Mouse (Mus musculus): ENCODE measurements at regions not wholly inside any gene's neighbourhood (a gene's known extent, or its start where the extent isn't known, plus 50 kb on each side); places are given as distances from the start of the nearest gene placed in this dataset.

- no peak for TF ChIP-seq CTCF (conservative IDR thresholded peaks at IDR 0.05; ENCODE audit: low read length)
- TF ChIP-seq POU5F1 (IDR thresholded peaks at IDR 0.05; ENCODE audit: borderline replicate concordance, low read length): no peak
Observed at GRCm38 (mm10) chr8:56927166-56927565, 376.3 kb downstream of the Fbxo8 start.

Data from E14TG2a.4 (cell line).